In genomic region chr10:14311962-14312361, GRCm38 (mm10) we compare ENCODE assay signal across 26 mouse cellular contexts.
"Had no signal": no experiment of that assay in that cellular context is flagged by ENCODE, and none has a peak within 500 bp of the region (broad histone marks: within the 10 kb centered on the region; RNA-seq: fewer than 3 reads in every experiment).

No protein-coding gene starts in this region.

- H3K27ac ChIP-seq: embryonic facial prominence, embryonic 10.5 days; embryonic facial prominence, embryonic 12.5 days; embryonic facial prominence, embryonic 13.5 days; embryonic facial prominence, embryonic 15.5 days; forebrain, embryonic 10.5 days; forebrain, embryonic 12.5 days; forebrain, embryonic 13.5 days; forebrain, embryonic 15.5 days; gastrocnemius, adult 2 months; heart, adult 2 months had no signal

- H3K9me3 ChIP-seq: embryonic facial prominence, embryonic 10.5 days; embryonic facial prominence, embryonic 12.5 days; embryonic facial prominence, embryonic 13.5 days; embryonic facial prominence, embryonic 15.5 days; forebrain, embryonic 10.5 days; forebrain, embryonic 12.5 days; forebrain, embryonic 13.5 days; forebrain, embryonic 15.5 days had no signal

- H3K4me1 ChIP-seq: embryonic facial prominence, embryonic 10.5 days; embryonic facial prominence, embryonic 12.5 days; embryonic facial prominence, embryonic 13.5 days; embryonic facial prominence, embryonic 15.5 days; forebrain, embryonic 10.5 days; forebrain, embryonic 12.5 days; forebrain, embryonic 13.5 days; forebrain, embryonic 15.5 days had no signal

- H3K27me3 ChIP-seq: embryonic facial prominence, embryonic 12.5 days; embryonic facial prominence, embryonic 13.5 days; embryonic facial prominence, embryonic 15.5 days; forebrain, embryonic 12.5 days; forebrain, embryonic 13.5 days; forebrain, embryonic 15.5 days had no signal

- ATAC-seq: forebrain, embryonic 13.5 days; forebrain, embryonic 15.5 days; forebrain, embryonic 16.5 days; forebrain, postnatal 0 days had no signal

- DNase-seq: cerebellum, adult 9-10 months; cerebellum, adult 9-11 months; cerebellum, postnatal 10 days; cerebellum, postnatal 14 days; cerebellum, postnatal 25 days; cerebellum, postnatal 36 days; embryo, embryonic 11 days; forebrain, postnatal 0 days; gastrocnemius, adult 2 months; gastrocnemius, postnatal 10 days; gastrocnemius, postnatal 14 days; gastrocnemius, postnatal 25 days; gastrocnemius, postnatal 36 days; heart, adult 11 months; heart, adult 18-20 months; heart, adult 2 months had no signal

- H3K9ac ChIP-seq: embryonic facial prominence, embryonic 12.5 days; embryonic facial prominence, embryonic 13.5 days; embryonic facial prominence, embryonic 15.5 days; forebrain, embryonic 12.5 days; forebrain, embryonic 13.5 days; forebrain, embryonic 15.5 days; forebrain, postnatal 0 days had no signal

- H3K4me3 ChIP-seq: embryonic facial prominence, embryonic 10.5 days; embryonic facial prominence, embryonic 12.5 days; embryonic facial prominence, embryonic 13.5 days; embryonic facial prominence, embryonic 15.5 days; erythroblast, embryonic 14.5 days; forebrain, embryonic 10.5 days; forebrain, embryonic 12.5 days; forebrain, embryonic 13.5 days; forebrain, embryonic 15.5 days; gastrocnemius, adult 2 months; heart, adult 2 months had no signal

- H3K36me3 ChIP-seq: embryonic facial prominence, embryonic 10.5 days; embryonic facial prominence, embryonic 12.5 days; embryonic facial prominence, embryonic 13.5 days; embryonic facial prominence, embryonic 15.5 days; forebrain, embryonic 10.5 days; forebrain, embryonic 12.5 days; forebrain, embryonic 15.5 days had no signal

- H3K4me2 ChIP-seq: embryonic facial prominence, embryonic 12.5 days; embryonic facial prominence, embryonic 13.5 days; embryonic facial prominence, embryonic 15.5 days; forebrain, embryonic 12.5 days; forebrain, embryonic 13.5 days; forebrain, embryonic 15.5 days had no signal
